Mouse (Mus musculus) liver, adult 2 months (tissue): ENCODE results near the gene Arap2.

Experiments
- CTCF ChIP-seq: fragments of 200-500 bp; IDR thresholded peaks from 2 replicates; pipeline ENCODE4 v1.5.1; 2011; ENCODE audit warnings: low read depth, low read length, control low read depth
- POLR2A ChIP-seq: fragments of 200-500 bp; IDR thresholded peaks from 2 replicates; pipeline ENCODE4 v1.6.1; 2011; ENCODE audit warnings: low read length, control low read depth; ENCODE audit not compliant: insufficient read depth; ENCODE audit errors: extremely low read depth

DNA sequence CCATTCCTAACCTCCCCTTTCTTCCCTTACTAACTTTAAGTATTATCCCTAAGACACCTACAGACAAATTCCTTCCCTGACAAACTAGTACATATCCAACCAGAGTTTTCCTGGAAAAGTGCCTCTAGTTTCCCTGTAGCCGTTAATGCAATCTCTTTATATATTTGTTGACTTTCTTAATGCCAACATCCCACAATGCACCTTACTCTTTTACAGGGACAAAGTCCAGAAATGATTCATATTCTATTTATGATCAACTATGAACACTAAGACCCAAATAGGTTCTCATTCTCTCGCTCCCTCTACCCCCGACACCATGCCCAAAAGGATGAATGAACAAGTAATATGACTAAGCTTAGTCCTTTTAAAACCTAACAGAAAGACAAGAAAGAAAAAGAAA, 49.5 kb downstream of the Arap2 start:
- no peak for TF ChIP-seq CTCF
- TF ChIP-seq POLR2A, result no peak
